Mouse (Mus musculus): ENCODE measurements around the gene Apaf1. TPM values are rescaled to one million over a fixed set of nuclear protein-coding genes. Genes with fewer than 3 reads are reported as not detected.

The Apaf1 gene
- polyA plus RNA-seq, 1 experiment from 2014 or later = 35.4 TPM

- Histone ChIP-seq H3K9me3 (no peaks in the 10 kb centered on the region), H3K27me3 (no peaks in the 10 kb centered on the region), H3K36me3 (no peaks in the 10 kb centered on the region), H3K4me3 (no peak overlapping the region), H3K4me1 (no peaks in the 10 kb centered on the region), H3K4me2 (replicated peaks) (no peak overlapping the region), H3K9ac (no peak overlapping the region), H3K27ac (no peak overlapping the region)
- 81% methylated on average over 15 of the region's 15 CpGs for WGBS
- no peak for ATAC-seq (ENCODE audit: insufficient number of reproducible peaks, insufficient read depth, low FRiP score, low TSS enrichment)
These were observed 141.7 kb downstream of the Apaf1 start for GRCm38 (mm10) chr10:90940521-90941520.

Other genes with a start within 250 kb of the Apaf1 start
- 47.2 and 48.5 TPM in 2 replicates for gene Ikbip, start 170 bp upstream of the Apaf1 start, polyA plus RNA-seq (2016; fragmentation: Nextera tagmentation; extraction: Ambion mirVana)
- gene Slc25a3, start 41.3 kb upstream of the Apaf1 start, polyA plus RNA-seq (2016; fragmentation: Nextera tagmentation; extraction: Ambion mirVana) = 400 and 412 TPM in 2 replicates
- gene Tmpo, start 98.5 kb upstream of the Apaf1 start, polyA plus RNA-seq (2016; fragmentation: Nextera tagmentation; extraction: Ambion mirVana) = 366 and 400 TPM in 2 replicates

All from embryonic facial prominence, embryonic 12.5 days (tissue).